Mouse (Mus musculus) E14TG2a.4 (cell line): ENCODE results near the gene Gm20388.

ENCODE experiments used
- H3K27me3 ChIP-seq: 2 replicates; pipeline ENCODE4 v1.6.1; 2014; ENCODE audit warnings: low read length, control low read depth; ENCODE audit not compliant: insufficient read depth
- H3K36me3 ChIP-seq: 2 replicates; pipeline ENCODE4 v1.6.1; 2014; ENCODE audit warnings: low read length, control low read depth; ENCODE audit not compliant: insufficient read depth
- H3K4me1 ChIP-seq: replicated peaks from 2 replicates; pipeline ENCODE4 v1.6.1; 2014; ENCODE audit warnings: low read depth, low read length, control low read depth
- H3K4me3 ChIP-seq: replicated peaks from 2 replicates; pipeline ENCODE4 v1.5.1; 2014; ENCODE audit warnings: mild to moderate bottlenecking, low read length
- H3K9me3 ChIP-seq: 2 replicates; pipeline ENCODE4 v1.6.1; 2014; ENCODE audit warnings: low read length, control low read depth
- CTCF ChIP-seq: conservative IDR thresholded peaks from 2 replicates; pipeline ENCODE4 v1.5.1; 2014; ENCODE audit warnings: low read length
- NANOG ChIP-seq: IDR thresholded peaks from 2 replicates; pipeline ENCODE4 v1.6.1; 2014; ENCODE audit warnings: borderline replicate concordance, low read length, mixed read lengths
- POU5F1 ChIP-seq: IDR thresholded peaks from 2 replicates; pipeline ENCODE4 v1.6.1; 2014; ENCODE audit warnings: low read length, borderline replicate concordance

Gm20388 gene

GRCm38 (mm10) chr8:121300066-121300465 is 1389.4 kb downstream of the Gm20388 start:
- no peaks in the 10 kb centered on the region for H3K9me3 ChIP-seq
- peaks cover 28% of the 10 kb centered on the region for H3K27me3 ChIP-seq
- no peaks in the 10 kb centered on the region for H3K36me3 ChIP-seq
- TF ChIP-seq POU5F1 (no peak), NANOG (no peak)
- H3K4me3 ChIP-seq, result no peak overlapping the region
- H3K4me1 ChIP-seq, result peaks cover 16% of the 10 kb centered on the region

- TF ChIP-seq CTCF, result no peak
- TF ChIP-seq POU5F1, result no peak
- TF ChIP-seq NANOG, result no peak
- Histone ChIP-seq H3K36me3 (no peaks in the 10 kb centered on the region), H3K4me1 (peaks cover 15% of the 10 kb centered on the region), H3K27me3 (peaks cover 32% of the 10 kb centered on the region), H3K9me3 (no peaks in the 10 kb centered on the region), H3K4me3 (0 out of 2 replicates have a peak overlapping the region, but pooled peaks have one; percentile 17)
These were observed 1390.1 kb downstream of the Gm20388 start for GRCm38 (mm10) chr8:121300501-121301411.

- H3K27me3 ChIP-seq, result peaks cover 28% of the 10 kb centered on the region
- H3K4me3 ChIP-seq, result no peak overlapping the region
- H3K9me3 ChIP-seq, result no peaks in the 10 kb centered on the region
- H3K4me1 ChIP-seq, result peaks cover 15% of the 10 kb centered on the region
- TF ChIP-seq POU5F1, result no peak
- no peak for TF ChIP-seq NANOG
- no peak for TF ChIP-seq CTCF
- H3K36me3 ChIP-seq, result no peaks in the 10 kb centered on the region
These were observed 1390.8 kb downstream of the Gm20388 start for GRCm38 (mm10) chr8:121301431-121301830.

- Histone ChIP-seq H3K27me3 (peaks cover 24% of the 10 kb centered on the region), H3K4me3 (no peak overlapping the region), H3K36me3 (no peaks in the 10 kb centered on the region), H3K9me3 (no peaks in the 10 kb centered on the region), H3K4me1 (peaks cover 15% of the 10 kb centered on the region)
- no peak for TF ChIP-seq POU5F1
- no peak for TF ChIP-seq CTCF
- TF ChIP-seq NANOG, result no peak
These were observed 1391.5 kb downstream of the Gm20388 start for GRCm38 (mm10) chr8:121301978-121302649.

GRCm38 (mm10) chr8:121307723-121308122 is 1397.1 kb downstream of the Gm20388 start:
- no peaks in the 10 kb centered on the region for H3K9me3 ChIP-seq
- H3K36me3 ChIP-seq, result no peaks in the 10 kb centered on the region
- TF ChIP-seq CTCF (no peak), NANOG (no peak), POU5F1 (no peak)
- peaks cover 8% of the 10 kb centered on the region for H3K4me1 ChIP-seq
- peaks cover 32% of the 10 kb centered on the region for H3K27me3 ChIP-seq
- H3K4me3 ChIP-seq, result no peak overlapping the region

GRCm38 (mm10) chr8:121310976-121311819 is 1400.6 kb downstream of the Gm20388 start:
- H3K27me3 ChIP-seq, result peaks cover 22% of the 10 kb centered on the region
- H3K9me3 ChIP-seq, result no peaks in the 10 kb centered on the region
- no peak for TF ChIP-seq POU5F1
- peak; percentile 60 for TF ChIP-seq CTCF
- TF ChIP-seq NANOG, result no peak
- peaks cover 8% of the 10 kb centered on the region for H3K4me1 ChIP-seq
- H3K4me3 ChIP-seq, result peak overlapping the region; percentile 57
- no peaks in the 10 kb centered on the region for H3K36me3 ChIP-seq

- Histone ChIP-seq H3K4me1 (peaks cover 13% of the 10 kb centered on the region), H3K4me3 (no peak overlapping the region), H3K36me3 (no peaks in the 10 kb centered on the region), H3K9me3 (no peaks in the 10 kb centered on the region), H3K27me3 (peaks cover 25% of the 10 kb centered on the region)
- no peak for TF ChIP-seq POU5F1
- no peak for TF ChIP-seq NANOG
- TF ChIP-seq CTCF, result peak; percentile 35
These were observed 1402.8 kb downstream of the Gm20388 start for GRCm38 (mm10) chr8:121313458-121313857.

- Histone ChIP-seq H3K9me3 (no peaks in the 10 kb centered on the region), H3K4me1 (peaks cover 13% of the 10 kb centered on the region), H3K4me3 (no peak overlapping the region), H3K27me3 (peaks cover 21% of the 10 kb centered on the region), H3K36me3 (no peaks in the 10 kb centered on the region)
- TF ChIP-seq CTCF (no peak), NANOG (no peak), POU5F1 (no peak)
These were observed 1403.4 kb downstream of the Gm20388 start for GRCm38 (mm10) chr8:121314036-121314435.
